Mouse (Mus musculus): Measurements from ENCODE around the gene Themis2. TPM values are rescaled to one million over a fixed set of nuclear protein-coding genes. Genes with fewer than 3 reads are reported as not detected.

Gene Themis2
- polyA plus RNA-seq, 1 experiment from 2014 or later, result 2.7 TPM

GRCm38 (mm10) chr4:132816404-132816803 is 20.2 kb upstream of the Themis2 start:
- H3K27ac ChIP-seq (ENCODE audit: low read depth, low read length), result no peak overlapping the region
- WGBS, result 61% methylated on average over 7 of the region's 7 CpGs

GRCm38 (mm10) chr4:132809621-132810020 is 13.4 kb upstream of the Themis2 start:
- ATAC-seq (replicated peaks; ENCODE audit: low FRiP score) (no peak), DNase-seq (ENCODE audit: low spot score) (no peak)
- H3K27me3 ChIP-seq (replicated peaks; ENCODE audit: control insufficient read depth, insufficient read depth, low read length), result no peaks in the 10 kb centered on the region
- no peak overlapping the region for H3K4me2 ChIP-seq
- H3K9me3 ChIP-seq (ENCODE audit: control insufficient read depth, low read length), result no peaks in the 10 kb centered on the region; the same call in 1 of the 2 replicates
- no peak overlapping the region for H3K4me3 ChIP-seq (ENCODE audit: low read depth, low read length)
- no peak overlapping the region for H3K9ac ChIP-seq (ENCODE audit: low read depth, low read length)
- H3K27ac ChIP-seq (ENCODE audit: low read depth, low read length), result 0 out of 2 replicates have a peak overlapping the region, but pooled peaks have one; percentile 8
- WGBS, result 72% methylated on average over 5 of the region's 5 CpGs
- peaks cover 3% of the 10 kb centered on the region; the same call in 1 of the 2 replicates for H3K4me1 ChIP-seq (replicated peaks; ENCODE audit: control insufficient read depth, insufficient read depth, low read length)
- no peaks in the 10 kb centered on the region for H3K36me3 ChIP-seq (ENCODE audit: control insufficient read depth, insufficient read depth, low read length)

More at GRCm38 (mm10) chr4:132816404-132816803, 20.2 kb upstream of the Themis2 start:
- Histone ChIP-seq H3K9me3 (ENCODE audit: control insufficient read depth, low read length) (no peaks in the 10 kb centered on the region; the same call in 1 of the 2 replicates), H3K4me3 (ENCODE audit: low read depth, low read length) (no peak overlapping the region), H3K9ac (ENCODE audit: low read depth, low read length) (no peak overlapping the region), H3K27me3 (replicated peaks; ENCODE audit: control insufficient read depth, insufficient read depth, low read length) (no peaks in the 10 kb centered on the region), H3K4me1 (replicated peaks; ENCODE audit: control insufficient read depth, insufficient read depth, low read length) (no peaks in the 10 kb centered on the region), H3K36me3 (ENCODE audit: control insufficient read depth, insufficient read depth, low read length) (no peaks in the 10 kb centered on the region), H3K4me2 (no peak overlapping the region)
- DNase-seq (ENCODE audit: low spot score) (no peak), ATAC-seq (replicated peaks; ENCODE audit: low FRiP score) (no peak)

- Histone ChIP-seq H3K27ac (ENCODE audit: low read depth, low read length) (peak overlapping the region; percentile 52), H3K9ac (ENCODE audit: low read depth, low read length) (no peak overlapping the region), H3K27me3 (replicated peaks; ENCODE audit: control insufficient read depth, insufficient read depth, low read length) (no peaks in the 10 kb centered on the region), H3K36me3 (ENCODE audit: control insufficient read depth, insufficient read depth, low read length) (no peaks in the 10 kb centered on the region), H3K4me2 (no peak overlapping the region), H3K4me3 (ENCODE audit: low read depth, low read length) (no peak overlapping the region), H3K4me1 (replicated peaks; ENCODE audit: control insufficient read depth, insufficient read depth, low read length) (peaks cover 3% of the 10 kb centered on the region; the same call in 1 of the 2 replicates), H3K9me3 (ENCODE audit: control insufficient read depth, low read length) (no peaks in the 10 kb centered on the region; the same call in 1 of the 2 replicates)
- 41% methylated on average over 5 of the region's 5 CpGs for WGBS
- DNase-seq (ENCODE audit: low spot score), result no peak
- no peak for ATAC-seq (replicated peaks; ENCODE audit: low FRiP score)
Observed at GRCm38 (mm10) chr4:132807771-132808641, 11.8 kb upstream of the Themis2 start.

GRCm38 (mm10) chr4:132806620-132807191 is 10.5 kb upstream of the Themis2 start:
- Histone ChIP-seq H3K9me3 (ENCODE audit: control insufficient read depth, low read length) (no peaks in the 10 kb centered on the region; the same call in 1 of the 2 replicates), H3K36me3 (ENCODE audit: control insufficient read depth, insufficient read depth, low read length) (no peaks in the 10 kb centered on the region), H3K4me1 (replicated peaks; ENCODE audit: control insufficient read depth, insufficient read depth, low read length) (peaks cover 3% of the 10 kb centered on the region), H3K27ac (ENCODE audit: low read depth, low read length) (no peak overlapping the region), H3K4me2 (no peak overlapping the region), H3K27me3 (replicated peaks; ENCODE audit: control insufficient read depth, insufficient read depth, low read length) (no peaks in the 10 kb centered on the region), H3K4me3 (ENCODE audit: low read depth, low read length) (no peak overlapping the region), H3K9ac (ENCODE audit: low read depth, low read length) (no peak overlapping the region)
- no peak for ATAC-seq (replicated peaks; ENCODE audit: low FRiP score)
- no peak for DNase-seq (ENCODE audit: low spot score)
- 79% methylated on average over 7 of the region's 7 CpGs for WGBS

- Histone ChIP-seq H3K9me3 (ENCODE audit: control insufficient read depth, low read length) (no peaks in the 10 kb centered on the region), H3K9ac (ENCODE audit: low read depth, low read length) (no peak overlapping the region), H3K36me3 (ENCODE audit: control insufficient read depth, insufficient read depth, low read length) (no peaks in the 10 kb centered on the region), H3K4me1 (replicated peaks; ENCODE audit: control insufficient read depth, insufficient read depth, low read length) (peaks cover 3% of the 10 kb centered on the region), H3K4me2 (no peak overlapping the region), H3K27me3 (replicated peaks; ENCODE audit: control insufficient read depth, insufficient read depth, low read length) (no peaks in the 10 kb centered on the region), H3K4me3 (ENCODE audit: low read depth, low read length) (no peak overlapping the region), H3K27ac (ENCODE audit: low read depth, low read length) (no peak overlapping the region)
- DNase-seq (ENCODE audit: low spot score) (no peak), ATAC-seq (replicated peaks; ENCODE audit: low FRiP score) (no peak)
- WGBS, result 83% methylated on average over 12 of the region's 12 CpGs
Observed at GRCm38 (mm10) chr4:132805599-132806197, 9.5 kb upstream of the Themis2 start.

GRCm38 (mm10) chr4:132805146-132805545 is 9.0 kb upstream of the Themis2 start:
- no peak for DNase-seq (ENCODE audit: low spot score)
- ATAC-seq (replicated peaks; ENCODE audit: low FRiP score), result no peak
- H3K27me3 ChIP-seq (replicated peaks; ENCODE audit: control insufficient read depth, insufficient read depth, low read length), result no peaks in the 10 kb centered on the region
- 76% methylated on average over 5 of the region's 5 CpGs for WGBS
- H3K9ac ChIP-seq (ENCODE audit: low read depth, low read length), result no peak overlapping the region
- H3K4me2 ChIP-seq, result no peak overlapping the region
- no peak overlapping the region for H3K4me3 ChIP-seq (ENCODE audit: low read depth, low read length)
- H3K4me1 ChIP-seq (replicated peaks; ENCODE audit: control insufficient read depth, insufficient read depth, low read length), result peaks cover 3% of the 10 kb centered on the region
- H3K27ac ChIP-seq (ENCODE audit: low read depth, low read length), result no peak overlapping the region
- H3K9me3 ChIP-seq (ENCODE audit: control insufficient read depth, low read length), result no peaks in the 10 kb centered on the region
- H3K36me3 ChIP-seq (ENCODE audit: control insufficient read depth, insufficient read depth, low read length), result no peaks in the 10 kb centered on the region

GRCm38 (mm10) chr4:132804331-132804730 is 8.1 kb upstream of the Themis2 start:
- H3K9me3 ChIP-seq (ENCODE audit: control insufficient read depth, low read length), result no peaks in the 10 kb centered on the region
- H3K27me3 ChIP-seq (replicated peaks; ENCODE audit: control insufficient read depth, insufficient read depth, low read length), result no peaks in the 10 kb centered on the region
- no peak overlapping the region for H3K27ac ChIP-seq (ENCODE audit: low read depth, low read length)
- H3K4me3 ChIP-seq (ENCODE audit: low read depth, low read length), result no peak overlapping the region
- no peak for ATAC-seq (replicated peaks; ENCODE audit: low FRiP score)
- H3K4me2 ChIP-seq, result no peak overlapping the region
- H3K4me1 ChIP-seq (replicated peaks; ENCODE audit: control insufficient read depth, insufficient read depth, low read length), result peaks cover 3% of the 10 kb centered on the region
- no peak for DNase-seq (ENCODE audit: low spot score)
- 65% methylated on average over 6 of the region's 6 CpGs for WGBS
- H3K36me3 ChIP-seq (ENCODE audit: control insufficient read depth, insufficient read depth, low read length), result no peaks in the 10 kb centered on the region
- no peak overlapping the region for H3K9ac ChIP-seq (ENCODE audit: low read depth, low read length)

- Histone ChIP-seq H3K9me3 (ENCODE audit: control insufficient read depth, low read length) (no peaks in the 10 kb centered on the region), H3K4me2 (no peak overlapping the region), H3K9ac (ENCODE audit: low read depth, low read length) (no peak overlapping the region), H3K4me3 (ENCODE audit: low read depth, low read length) (no peak overlapping the region), H3K27me3 (replicated peaks; ENCODE audit: control insufficient read depth, insufficient read depth, low read length) (no peaks in the 10 kb centered on the region), H3K27ac (ENCODE audit: low read depth, low read length) (no peak overlapping the region), H3K36me3 (ENCODE audit: control insufficient read depth, insufficient read depth, low read length) (no peaks in the 10 kb centered on the region), H3K4me1 (replicated peaks; ENCODE audit: control insufficient read depth, insufficient read depth, low read length) (peaks cover 3% of the 10 kb centered on the region)
- DNase-seq (ENCODE audit: low spot score) (no peak), ATAC-seq (replicated peaks; ENCODE audit: low FRiP score) (no peak)
- WGBS, result 96% methylated on average over 7 of the region's 7 CpGs
Observed at GRCm38 (mm10) chr4:132803876-132804275, 7.7 kb upstream of the Themis2 start.
